Mouse (Mus musculus): ENCODE results near the gene Apol10a. TPM values are rescaled to one million over a fixed set of nuclear protein-coding genes. Genes with fewer than 3 reads are reported as not detected.

The Apol10a gene
- polyA plus RNA-seq, 1 experiment from 2014 or later: not detected

Other genes starting within 250 kb of the Apol10a start
- 90.5 and 93.7 TPM in 2 replicates for gene Rbfox2, start 170.0 kb upstream of the Apol10a start, polyA plus RNA-seq (2014; fragmentation: Nextera tagmentation; extraction: Ambion mirVana)
- 2.4 and 2.8 TPM in 2 replicates for gene Apol7a, start 77.9 kb upstream of the Apol10a start, polyA plus RNA-seq (2014; fragmentation: Nextera tagmentation; extraction: Ambion mirVana)
- gene Apol9a, start 65.9 kb upstream of the Apol10a start, polyA plus RNA-seq (2014; fragmentation: Nextera tagmentation; extraction: Ambion mirVana): 0.25 TPM in 1 of 2 replicates, not detected in the other
- not detected in 2 replicates for gene Apol7b, start 29.6 kb upstream of the Apol10a start, polyA plus RNA-seq (2014; fragmentation: Nextera tagmentation; extraction: Ambion mirVana)
- gene Apol11a, start 31.2 kb downstream of the Apol10a start, polyA plus RNA-seq (2014; fragmentation: Nextera tagmentation; extraction: Ambion mirVana): not detected in 2 replicates
- gene Apol7c, start 56.3 kb downstream of the Apol10a start, polyA plus RNA-seq (2014; fragmentation: Nextera tagmentation; extraction: Ambion mirVana): 0.32 and 0.84 TPM in 2 replicates
- not detected in 2 replicates for gene 1700025B11Rik, start 84.8 kb downstream of the Apol10a start, polyA plus RNA-seq (2014; fragmentation: Nextera tagmentation; extraction: Ambion mirVana)
- 0.17 and 0.35 TPM in 2 replicates for gene Apol10b, start 119.1 kb downstream of the Apol10a start, polyA plus RNA-seq (2014; fragmentation: Nextera tagmentation; extraction: Ambion mirVana)
- gene Gm36245, start 122.2 kb downstream of the Apol10a start, polyA plus RNA-seq (2014; fragmentation: Nextera tagmentation; extraction: Ambion mirVana): not detected in 2 replicates
- not detected in 2 replicates for gene Apol11b, start 166.2 kb downstream of the Apol10a start, polyA plus RNA-seq (2014; fragmentation: Nextera tagmentation; extraction: Ambion mirVana)
- gene Apol7e, start 221.8 kb downstream of the Apol10a start, polyA plus RNA-seq (2014; fragmentation: Nextera tagmentation; extraction: Ambion mirVana): 0.17 and 0.19 TPM in 2 replicates